Mouse (Mus musculus) brain, embryonic 14.5 days (tissue): Measurements from ENCODE around the gene Idh3b.

ENCODE experiments used
- CTCF ChIP-seq: fragments of 200-500 bp; IDR thresholded peaks from 2 replicates; pipeline ENCODE4 v1.5.1; 2012; ENCODE audit warnings: inconsistent platforms, mild to moderate bottlenecking, moderate library complexity, borderline replicate concordance; ENCODE audit not compliant: insufficient read depth, insufficient read length; ENCODE audit errors: extremely low read depth
- POLR2A ChIP-seq: fragments of 200-500 bp; IDR thresholded peaks from 2 replicates; pipeline ENCODE4 v1.6.1; 2012; ENCODE audit warnings: mild to moderate bottlenecking, inconsistent platforms, borderline replicate concordance; ENCODE audit not compliant: poor library complexity, insufficient read depth, insufficient read length, severe bottlenecking; ENCODE audit errors: extremely low read depth

GRCm38 (mm10) chr2:130274149-130274861 is 10.0 kb downstream of the Idh3b start, which contains the start of gene Nop56:
- TF ChIP-seq POLR2A = peak; percentile 87
- peak; percentile 6; the same call in 1 of the 2 replicates for TF ChIP-seq CTCF
